Mouse (Mus musculus) layer of hippocampus, postnatal 14 days (tissue): ENCODE data around the gene Mymx. TPM values are rescaled to one million over a fixed set of nuclear protein-coding genes. Genes with fewer than 3 reads are reported as not detected.
A peak's percentile ranks its signal among the peaks of the same experiment; 100 is the strongest.

ENCODE experiments used
- DNase-seq, 2 experiments: peaks; one replicate each; pipeline ENCODE4 v3.0.0; 2021 to 2022; ENCODE audit warnings: low spot score in 2 of 2, mixed read lengths in 1 of 2
- total RNA-seq, 2 experiments: library from RNA; stranded (reverse); gene quantifications; 2 replicates each; pipeline ENCODE4 v1.2.3; 2021

Gene Mymx
- total RNA-seq, 2 experiments from 2014 or later, result not detected

DNA sequence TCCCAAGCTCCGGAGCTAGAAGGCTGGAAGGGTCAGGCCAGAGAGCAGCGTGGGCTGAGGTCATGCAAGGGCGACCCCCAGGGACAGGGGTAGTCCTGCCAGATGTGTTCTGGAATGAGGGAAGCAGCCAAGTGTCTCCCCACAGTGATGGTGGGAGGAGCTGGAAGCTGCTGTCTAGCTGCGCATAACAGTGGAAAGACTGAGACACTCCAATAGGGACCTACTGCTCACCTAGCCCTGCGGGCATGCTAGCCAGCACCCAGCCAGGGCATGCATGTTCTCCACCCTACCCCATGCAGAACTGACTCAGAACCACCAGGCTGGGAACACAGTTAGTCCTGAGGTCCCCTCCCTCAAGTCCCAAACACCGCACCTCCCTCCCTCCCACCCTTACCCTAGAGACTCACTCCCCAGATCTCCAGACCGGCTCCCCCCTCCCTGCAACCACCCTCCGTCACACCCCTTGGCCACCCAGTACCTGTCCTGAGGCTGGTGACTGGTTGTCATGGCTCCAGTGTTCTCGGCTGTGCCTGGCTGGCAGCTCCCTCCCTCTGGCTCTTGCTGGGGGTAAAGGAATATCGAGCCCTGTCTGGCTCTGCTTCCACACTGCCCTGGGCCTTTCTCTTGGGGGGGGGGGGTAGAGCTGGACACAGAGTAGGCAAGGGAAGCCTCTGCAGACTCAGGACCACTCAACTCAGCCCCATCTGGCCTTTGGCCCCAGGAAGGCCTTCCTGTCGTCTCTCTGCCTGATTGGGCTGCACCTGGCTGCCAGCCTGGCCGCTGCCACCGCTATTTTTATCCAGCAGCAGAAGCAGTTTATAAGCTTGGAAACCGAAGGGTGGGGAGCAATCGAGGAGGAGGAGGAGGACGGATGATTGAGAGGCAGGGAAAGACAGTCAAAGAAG is 9.9 kb downstream of the Mymx start:
- DNase-seq, result peak in 1 of 2 experiments; percentile 12

DNA sequence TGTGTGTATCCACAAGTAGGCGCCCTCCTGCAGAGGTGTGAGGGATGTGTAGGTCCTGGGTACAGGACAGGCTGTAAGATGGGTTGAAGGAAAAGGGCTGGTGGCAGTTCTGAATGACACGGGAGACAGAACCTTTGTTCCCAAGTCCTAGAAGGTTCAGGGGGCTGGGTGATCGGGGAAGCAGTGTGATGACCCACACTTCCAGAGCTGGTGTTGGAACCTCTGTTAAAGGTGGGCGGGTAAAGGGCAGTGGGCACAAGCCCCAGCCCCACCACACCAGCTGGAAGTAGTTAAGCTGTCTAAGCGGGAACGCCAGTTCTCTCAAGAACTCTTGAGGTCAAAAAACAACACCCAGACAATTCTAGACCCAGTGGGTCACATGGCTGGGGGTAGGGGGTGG is 11.5 kb downstream of the Mymx start:
- DNase-seq, result peak in 1 of 2 experiments; percentile 2

DNA sequence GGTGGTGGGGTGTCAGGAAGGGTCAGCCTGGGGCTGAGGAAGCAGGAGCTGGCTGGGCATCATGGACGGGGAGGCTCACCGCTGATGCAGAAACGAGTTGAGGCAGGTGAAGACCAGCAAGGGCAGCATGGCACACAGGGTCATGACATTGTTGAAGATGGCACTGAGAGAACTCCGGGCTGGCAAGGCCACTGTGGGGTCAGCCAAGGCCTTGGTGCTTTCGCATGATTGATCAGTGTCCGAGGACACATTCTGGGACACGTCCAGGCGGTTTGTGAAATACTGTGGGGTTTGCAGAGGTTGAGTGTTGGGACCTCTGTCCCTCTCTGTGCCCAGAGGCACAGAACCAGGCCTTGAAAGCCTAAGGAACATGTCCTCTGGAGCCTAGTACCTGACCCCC is 12.1 kb downstream of the Mymx start:
- peak; percentile 2 to 7 for DNase-seq

DNA sequence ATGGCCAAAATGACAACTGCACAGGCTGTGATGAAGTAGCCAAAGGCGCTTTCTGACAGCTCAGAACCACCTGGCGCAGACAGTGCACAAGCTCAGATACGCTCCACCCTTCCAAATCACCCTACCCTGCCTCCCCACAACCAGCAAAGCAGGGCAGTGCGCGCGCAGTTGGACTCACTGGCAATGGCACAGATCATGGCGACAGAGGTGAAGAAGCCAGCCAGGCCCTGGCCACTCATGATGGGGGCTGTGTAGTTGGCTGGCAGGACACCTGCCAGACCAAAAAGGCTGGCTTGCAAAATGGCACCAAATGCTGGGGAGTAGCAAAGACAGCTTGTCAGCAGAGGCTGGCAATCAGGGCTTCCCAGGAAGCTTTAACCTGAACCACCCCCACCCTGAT is 12.7 kb downstream of the Mymx start:
- peak; percentile 8 to 33 for DNase-seq

DNA sequence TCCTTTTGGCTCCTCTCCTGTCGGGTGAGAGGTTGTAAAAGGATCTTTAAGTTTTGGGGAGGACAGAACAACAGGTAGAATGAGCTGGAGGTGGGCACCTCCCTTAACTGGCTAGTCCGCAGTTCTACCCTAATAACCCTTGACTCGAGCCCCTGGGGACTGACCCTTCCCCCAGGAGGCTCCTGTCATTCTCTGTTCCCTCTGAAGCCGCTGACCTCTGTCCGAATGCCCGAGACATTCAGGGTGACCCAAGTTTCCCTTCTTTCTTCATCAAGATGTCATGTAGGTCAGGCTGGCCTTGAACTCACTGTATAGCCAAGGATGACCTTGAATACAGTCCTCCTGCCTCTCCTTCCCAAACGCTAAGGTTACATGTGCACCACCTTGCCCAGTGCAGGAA is 13.5 kb downstream of the Mymx start:
- DNase-seq, result no peak

DNA sequence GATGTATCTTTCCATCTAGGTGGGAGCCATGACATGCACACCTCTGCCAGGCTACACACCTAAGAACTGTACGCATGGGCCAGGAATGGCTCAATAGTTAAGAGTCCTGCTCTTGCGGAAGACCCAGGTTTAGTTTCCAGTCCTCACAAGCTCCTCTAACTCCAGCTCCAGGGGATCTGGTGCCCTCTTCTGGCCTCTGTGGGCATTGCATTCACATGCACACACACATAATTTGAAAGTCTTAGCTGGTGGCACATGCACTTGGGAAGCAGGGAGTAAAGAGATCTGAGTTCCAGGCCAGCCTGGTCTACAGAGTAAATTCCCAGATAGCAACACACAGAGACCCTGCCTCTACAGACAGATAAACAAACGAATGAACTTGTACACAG is 15.5 kb downstream of the Mymx start:
- peak in 1 of 2 experiments; percentile 10 for DNase-seq

DNA sequence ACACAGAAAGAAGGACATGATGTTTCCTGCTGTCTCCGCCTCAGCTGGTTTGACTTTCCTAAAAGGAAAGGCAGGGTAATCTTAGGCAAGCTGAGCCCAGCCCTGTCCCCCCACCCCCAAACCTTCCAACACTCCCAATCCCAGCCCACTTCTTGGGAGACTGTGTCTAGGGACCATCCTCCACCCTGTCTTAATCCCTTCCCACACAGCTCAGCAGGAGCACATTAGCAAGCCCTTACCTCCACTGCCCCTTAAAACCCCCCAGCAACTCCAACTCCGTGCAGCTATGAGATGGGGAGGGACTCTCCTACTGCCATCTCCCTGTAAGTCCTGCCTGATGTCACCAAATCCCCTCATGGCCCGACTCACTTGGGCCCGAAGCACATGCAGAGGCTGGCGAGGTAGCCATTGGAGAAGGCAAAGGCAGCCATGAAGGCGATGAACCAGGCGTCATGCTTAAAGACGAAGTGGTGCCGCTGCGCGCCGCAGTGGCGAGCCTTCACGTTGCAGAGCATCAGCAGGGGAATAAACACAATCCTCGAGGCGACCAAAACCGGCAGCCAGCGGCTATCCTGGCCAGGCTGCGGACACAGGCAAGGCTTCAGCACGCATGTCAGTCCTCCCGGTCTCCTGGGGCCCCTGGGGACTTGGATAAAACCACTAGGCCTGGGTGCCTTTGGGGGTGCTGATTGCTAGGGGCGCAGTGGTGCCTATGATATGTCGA is 16.0 kb downstream of the Mymx start:
- DNase-seq, result no peak

DNA sequence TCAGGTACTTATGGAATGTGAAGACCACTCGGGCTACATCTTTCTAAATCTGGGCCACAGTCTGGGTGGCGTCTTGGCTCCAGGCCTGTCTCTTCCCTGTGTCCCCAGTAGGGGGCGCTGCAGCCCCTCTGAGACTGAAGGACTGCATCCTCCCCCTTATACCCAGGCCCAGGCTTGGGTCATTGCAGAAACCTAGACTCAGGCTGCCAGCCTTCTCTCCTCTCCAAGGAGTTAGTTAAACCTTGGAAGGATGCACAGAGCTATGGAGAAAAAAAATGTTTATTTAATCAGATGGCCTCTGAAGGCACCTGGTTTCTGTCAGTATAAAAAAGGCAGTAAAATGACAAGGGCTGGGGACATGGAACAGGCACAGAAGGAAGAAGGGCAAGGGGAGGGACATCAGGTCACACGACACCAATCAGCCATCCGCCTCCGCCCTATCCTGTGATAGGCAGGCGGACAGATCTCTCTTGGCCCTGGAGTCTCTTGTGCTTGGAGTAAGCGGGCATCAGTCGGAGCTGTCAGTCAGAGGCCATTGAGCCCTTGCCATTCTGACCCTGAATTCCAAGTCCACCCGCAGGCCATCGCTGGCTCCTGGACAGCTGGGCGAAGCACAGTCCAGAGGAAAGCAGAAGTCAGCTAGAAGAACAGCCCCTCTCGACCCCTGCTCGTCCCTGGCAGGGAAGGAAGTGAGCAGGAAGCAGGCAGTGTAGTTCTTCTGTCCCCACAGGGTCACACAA is 16.8 kb downstream of the Mymx start:
- DNase-seq, result peak; percentile 80 to 86

DNA sequence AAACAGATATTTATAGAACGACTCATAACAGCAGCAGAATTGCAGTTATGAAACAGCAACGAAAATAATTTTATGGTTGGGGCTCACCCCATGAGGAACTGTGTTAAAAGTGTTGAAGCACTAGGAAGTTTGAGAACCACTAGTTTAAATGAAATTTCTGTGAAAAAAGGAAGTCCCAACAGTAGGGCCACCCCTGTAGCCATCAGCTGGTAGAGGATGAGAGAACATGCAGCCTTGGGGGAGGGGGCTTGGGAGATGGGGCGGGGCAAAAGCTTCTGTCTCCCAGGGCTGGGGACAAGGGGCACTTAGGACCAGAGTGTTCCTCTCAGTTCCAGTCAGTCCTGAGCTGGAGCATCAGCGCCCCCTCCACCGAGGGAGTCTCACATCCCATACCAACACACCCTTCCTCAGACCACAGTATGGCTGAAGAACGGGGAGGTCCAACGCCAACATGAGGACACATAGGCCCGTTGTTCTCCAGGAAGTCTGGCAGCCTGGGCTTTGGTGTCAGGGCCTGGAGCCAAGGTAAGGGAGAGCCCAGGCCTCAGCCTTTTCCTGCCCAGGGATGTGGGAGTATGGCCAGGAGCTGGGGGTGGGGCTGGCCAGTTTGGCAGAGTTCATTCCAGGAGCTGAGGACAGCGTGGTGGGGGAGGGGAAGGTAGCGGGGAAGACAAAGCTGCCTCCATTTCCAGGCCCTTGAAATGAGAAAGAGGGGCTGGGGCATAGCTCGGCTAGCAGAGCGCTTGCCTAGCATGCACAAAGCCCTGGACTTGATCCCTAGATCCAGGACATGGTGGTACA is 17.6 kb downstream of the Mymx start:
- peak; percentile 75 to 84 for DNase-seq

DNA sequence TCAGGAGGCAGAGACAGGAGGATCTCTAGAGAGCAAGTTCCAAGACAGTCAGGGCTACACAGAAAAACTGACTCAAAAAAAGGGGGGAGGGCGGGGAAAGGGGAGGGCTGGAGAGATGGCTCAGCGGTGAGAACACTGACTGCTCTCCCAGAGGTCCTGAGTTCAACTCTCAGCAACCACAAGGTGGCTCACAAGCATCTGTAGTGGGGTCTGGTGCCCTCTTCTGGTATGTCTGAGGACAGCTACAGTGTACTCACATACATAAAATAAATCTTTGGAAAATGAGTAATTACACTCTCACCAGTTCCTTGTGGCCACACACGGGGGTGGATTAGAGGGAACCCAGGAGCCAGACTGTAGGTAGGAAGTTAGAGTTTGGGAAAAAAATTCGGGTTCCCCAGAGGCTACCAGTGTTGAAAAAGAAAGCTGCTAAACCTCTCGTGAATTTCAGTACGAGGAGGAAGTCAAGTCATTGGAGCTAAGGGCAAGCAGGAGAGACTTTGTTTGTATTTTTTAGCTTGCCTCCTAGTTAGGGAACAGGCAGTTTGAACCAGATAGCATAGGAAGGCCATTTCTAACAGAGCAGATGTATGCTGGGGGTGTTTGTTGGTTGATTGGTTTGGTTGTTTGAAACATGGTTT is 19.1 kb downstream of the Mymx start:
- no peak for DNase-seq

DNA sequence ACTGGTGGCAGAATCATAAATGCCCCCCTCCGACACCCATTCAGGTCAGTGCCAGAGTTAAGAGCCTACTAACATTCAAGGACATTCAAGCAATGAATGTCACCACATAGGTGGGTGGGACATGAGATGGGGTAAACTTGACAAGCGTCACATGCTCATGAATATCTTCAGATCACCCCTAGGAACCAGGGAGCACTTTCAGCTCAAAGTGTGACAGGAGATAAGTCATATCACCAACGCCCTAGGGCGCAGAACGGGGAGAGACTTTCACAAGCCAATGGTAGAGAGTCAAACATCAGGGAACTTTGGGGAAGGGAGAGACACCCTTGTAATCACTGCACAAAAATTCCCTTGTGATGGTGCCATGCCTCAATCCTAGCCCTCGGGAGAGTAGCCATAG is 19.7 kb downstream of the Mymx start:
- DNase-seq, result no peak

DNA sequence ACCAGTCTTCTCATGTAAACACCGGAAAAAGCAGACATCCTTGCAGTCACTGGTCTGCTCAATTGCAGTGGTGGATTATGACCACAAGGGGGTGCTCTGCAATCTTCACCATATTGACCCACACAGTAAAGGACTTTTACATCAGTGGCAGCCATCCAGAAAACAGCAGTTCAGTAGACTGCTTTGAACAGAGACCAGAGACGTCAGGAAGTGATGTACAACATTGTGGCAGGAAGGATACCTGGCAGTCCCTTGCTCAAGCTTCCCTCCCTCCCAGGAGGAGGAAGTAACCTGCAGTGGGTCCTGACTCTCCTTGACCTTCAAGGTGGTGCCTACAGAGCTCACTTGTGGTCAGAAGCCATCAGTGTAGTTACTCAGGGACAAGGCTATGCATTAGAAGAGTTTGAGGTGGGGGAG is 20.3 kb downstream of the Mymx start:
- peak in 1 of 2 experiments; percentile 75 for DNase-seq

DNA sequence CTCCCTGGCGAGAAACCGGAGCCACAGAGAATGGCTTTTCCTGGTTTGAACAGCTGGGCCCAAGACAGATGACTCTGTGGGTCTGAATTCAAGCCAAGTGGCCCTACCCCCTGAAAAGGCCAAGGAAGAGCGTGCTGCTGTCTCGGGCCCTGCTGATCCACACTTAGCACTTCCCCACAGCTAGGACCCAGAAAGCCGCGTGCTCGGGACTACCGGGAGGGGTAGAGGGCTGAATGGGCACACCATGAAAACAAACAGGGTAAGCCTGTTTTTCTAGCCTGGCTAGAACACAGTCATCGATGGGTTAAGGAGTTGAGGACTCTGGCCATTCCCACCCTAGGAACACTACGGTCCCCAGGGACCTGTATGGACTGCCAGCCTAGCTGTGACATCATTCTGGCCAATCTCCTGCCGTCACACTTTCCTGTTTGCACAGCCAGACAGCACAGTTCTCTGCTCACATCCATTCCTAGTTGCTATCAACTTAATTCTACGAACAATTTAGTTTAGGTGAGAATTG is 20.9 kb downstream of the Mymx start:
- DNase-seq, result no peak

DNA sequence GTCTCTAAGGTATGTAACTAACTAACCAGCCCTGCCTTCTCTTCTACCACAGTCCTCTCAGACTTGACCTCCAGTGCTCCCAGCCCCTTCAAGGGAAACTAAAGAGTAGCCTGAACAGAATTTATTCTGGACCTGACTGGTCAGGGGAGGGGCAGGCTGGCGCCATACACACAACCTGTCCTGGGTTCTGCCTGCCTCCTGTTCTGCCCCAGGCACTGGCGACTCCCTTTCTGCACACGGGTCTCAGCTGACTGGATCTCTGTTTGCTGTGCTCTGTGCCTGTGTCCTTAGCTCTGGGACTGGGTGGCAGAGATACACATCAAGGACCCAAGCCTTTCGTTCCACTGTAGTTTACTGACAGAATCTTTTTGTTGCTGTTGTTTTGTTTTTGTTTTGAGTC is 22.3 kb downstream of the Mymx start:
- no peak for DNase-seq

DNA sequence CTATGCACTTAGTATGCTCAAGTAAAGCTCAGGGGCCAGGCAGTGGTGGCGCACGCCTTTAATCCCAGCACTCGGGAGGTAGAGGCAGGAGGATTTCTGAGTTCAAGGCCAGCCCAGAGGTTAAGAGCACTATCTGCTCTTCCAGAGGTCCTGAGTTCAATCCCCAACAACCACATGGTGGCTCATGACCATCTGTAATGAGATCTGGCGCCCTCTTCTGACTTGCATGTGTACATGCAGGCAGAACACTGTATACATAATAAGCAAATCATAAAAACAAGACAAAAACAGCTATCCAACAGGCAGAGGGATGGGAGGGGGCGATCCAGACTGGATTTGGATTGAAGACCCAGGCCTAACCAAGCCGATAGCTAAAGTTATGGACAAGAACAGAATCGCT is 23.1 kb downstream of the Mymx start:
- DNase-seq, result no peak

DNA sequence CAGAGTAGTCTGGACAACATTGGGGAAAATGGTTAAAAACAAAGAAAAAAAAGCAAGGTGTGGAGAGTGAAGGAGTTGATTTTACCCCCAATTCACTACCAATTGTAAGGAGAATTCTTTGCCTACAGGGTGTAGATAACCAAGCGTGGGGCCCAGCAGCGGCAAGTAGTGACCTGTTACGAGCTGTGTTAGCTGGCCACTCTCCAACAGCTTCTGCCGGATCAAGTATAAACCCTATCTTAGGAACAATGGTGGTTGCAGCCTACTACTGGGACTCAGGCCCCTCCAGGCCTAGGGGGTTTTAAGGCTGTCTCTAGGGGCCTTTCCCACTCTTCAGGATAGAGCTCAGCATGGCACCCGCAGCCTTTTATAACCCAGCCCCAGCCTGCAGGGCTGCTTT is 23.7 kb downstream of the Mymx start:
- DNase-seq, result no peak

DNA sequence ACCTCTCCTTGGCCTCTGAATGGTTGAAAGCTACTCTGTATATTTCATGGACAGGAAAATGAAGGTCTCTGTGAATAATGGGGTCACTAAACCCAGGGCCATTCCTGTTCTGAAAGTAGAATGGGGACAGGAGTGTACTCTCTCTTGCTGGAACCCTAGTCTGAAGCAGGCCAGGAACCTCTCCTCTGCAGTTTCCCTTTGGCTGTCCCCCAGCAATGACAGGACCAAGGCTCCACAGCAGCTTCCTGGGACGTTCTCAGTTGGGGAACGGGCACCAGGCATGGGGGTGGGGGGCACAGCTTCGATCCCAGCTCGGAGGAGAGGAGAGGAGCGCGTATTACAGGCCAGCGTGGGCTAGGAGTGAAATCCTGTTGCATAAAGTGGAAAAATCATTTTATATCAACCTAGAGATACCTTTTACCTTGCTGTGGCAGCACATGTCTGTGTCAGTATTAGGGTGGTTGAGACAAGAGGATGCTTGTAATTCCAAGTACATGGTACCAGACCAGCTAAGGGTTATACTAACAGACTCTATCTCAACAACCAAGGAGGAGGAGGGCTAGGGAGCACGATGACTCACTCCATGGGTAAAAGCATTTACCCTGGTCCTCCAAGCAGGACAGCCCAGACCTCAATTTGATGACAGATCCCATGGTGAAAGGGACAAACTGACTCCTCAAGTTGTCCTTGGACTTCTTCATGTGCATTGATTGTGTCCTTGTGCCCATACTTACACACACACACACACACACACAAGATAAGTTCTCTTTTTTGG is 26.6 kb downstream of the Mymx start:
- no peak for DNase-seq

DNA sequence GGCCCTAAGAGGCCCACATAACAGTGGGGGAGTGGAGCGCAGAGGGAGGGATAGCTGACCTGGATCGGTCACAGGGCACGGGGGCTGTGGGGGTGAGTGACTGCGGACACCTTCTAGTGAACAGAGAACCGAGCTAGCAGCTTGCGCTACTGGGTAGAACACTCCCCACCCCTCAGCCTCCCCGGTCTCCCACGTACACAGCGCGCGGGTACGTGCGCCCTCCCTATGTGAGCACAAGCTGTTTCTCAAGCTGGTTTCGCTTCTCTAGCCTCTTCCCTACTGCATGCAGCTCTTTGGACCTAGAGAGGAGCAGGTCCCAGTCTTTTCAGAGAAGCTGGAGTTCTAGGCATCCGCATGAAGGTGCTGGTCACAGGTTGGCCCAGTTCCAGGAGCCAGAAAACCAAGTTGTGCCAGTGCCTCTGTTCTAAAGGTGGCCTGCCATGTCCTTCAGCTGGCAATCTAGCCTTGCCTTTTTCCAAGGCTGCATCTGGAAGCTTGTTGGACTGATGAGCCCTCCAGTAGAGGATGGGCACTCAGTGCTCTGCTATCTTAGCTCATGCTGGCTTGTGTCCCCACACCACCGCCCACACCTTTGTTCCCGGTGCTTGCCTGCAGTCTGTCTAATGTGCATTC is 27.7 kb downstream of the Mymx start:
- peak; percentile 87 to 89 for DNase-seq

DNA sequence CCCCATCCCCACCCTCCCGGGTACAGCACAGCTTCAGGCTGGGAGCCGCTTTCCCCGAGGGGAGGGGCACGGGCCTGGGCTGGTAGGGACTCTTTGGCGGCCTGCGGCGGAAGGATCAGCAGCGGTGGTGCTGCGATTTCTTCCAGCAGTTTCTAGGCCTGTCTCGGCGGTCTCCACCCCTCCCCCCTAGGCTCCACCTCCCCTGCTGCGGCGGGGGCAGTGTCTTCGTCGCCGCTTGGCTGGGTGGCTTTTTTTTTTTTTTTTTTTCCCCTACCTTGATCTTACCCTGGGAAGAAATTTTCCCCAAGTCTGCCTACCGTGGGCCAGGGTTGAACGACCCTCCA is 28.1 kb downstream of the Mymx start:
- peak; percentile 97 to 98 for DNase-seq
